Comparison of ENCODE assay signal across 18 mouse cellular contexts in genomic region chr7:126324791-126325190, GRCm38 (mm10). TPM values are rescaled to one million over a fixed set of nuclear protein-coding genes. Genes with fewer than 3 reads are reported as not detected.
DNase-seq lines count a peak whose midpoint lies in the region; ATAC-seq and TF ChIP-seq lines count a peak whose summit lies in the region.
"Had no signal": no experiment of that assay in that cellular context is flagged by ENCODE, and none has a peak within 500 bp of the region (broad histone marks: within the 10 kb centered on the region; RNA-seq: fewer than 3 reads in every experiment).

No protein-coding gene starts in this region.

- WGBS in heart, embryonic 16.5 days, result 22% methylated on average over 3 of the region's 3 CpGs

- DNase-seq in embryo, embryonic 10 days (ENCODE audit: low spot score), result peak; percentile 36
- DNase-seq in embryo, embryonic 9.5 days (ENCODE audit: extremely low spot score), result no peak
- no peak for DNase-seq in heart, postnatal 4 days
- peak; percentile 8 for DNase-seq in retina, embryonic 14.5 days (ENCODE audit: low spot score)
- DNase-seq in retina, postnatal 1 day, result no peak
- no peak for DNase-seq in lung, postnatal 25 days (ENCODE audit: low spot score)
- DNase-seq: cerebellum, adult 9-11 months; kidney, adult 18-20 months; kidney, postnatal 10 days; left cerebral cortex, postnatal 4 days; lung, adult 2 months; right cerebral cortex, postnatal 4 days; thymus, adult 18-20 months had no signal

- peak overlapping the region; percentile 0; the same call in 1 of the 2 replicates for H3K27ac ChIP-seq in heart, embryonic 16.5 days (ENCODE audit: low read length)
- H3K27ac ChIP-seq: forebrain, embryonic 15.5 days; hindbrain, embryonic 15.5 days; layer of hippocampus, adult 2 months had no signal

- ATAC-seq in heart, embryonic 16.5 days (replicated peaks; ENCODE audit: extremely low read depth, insufficient read depth, low FRiP score), result no peak; the same call in 1 of the 2 replicates
- ATAC-seq: forebrain, embryonic 15.5 days had no signal

- H3K9me3 ChIP-seq in heart, embryonic 16.5 days (replicated peaks; ENCODE audit: control insufficient read depth, low read length), result no peaks in the 10 kb centered on the region
- H3K9me3 ChIP-seq: forebrain, embryonic 15.5 days; hindbrain, embryonic 15.5 days had no signal

- no peaks in the 10 kb centered on the region for H3K4me1 ChIP-seq in heart, embryonic 16.5 days (ENCODE audit: control insufficient read depth, insufficient read depth, low read length)
- H3K4me1 ChIP-seq: forebrain, embryonic 15.5 days; hindbrain, embryonic 15.5 days had no signal

- no peak overlapping the region for H3K4me3 ChIP-seq in heart, embryonic 16.5 days (ENCODE audit: low read length)
- H3K4me3 ChIP-seq in myocyte, result no peak overlapping the region
- H3K4me3 ChIP-seq: forebrain, embryonic 15.5 days; hindbrain, embryonic 15.5 days; layer of hippocampus, adult 2 months had no signal

- H3K4me2 ChIP-seq in heart, embryonic 16.5 days (ENCODE audit: low read depth, low read length), result no peak overlapping the region
- no peak overlapping the region for H3K4me2 ChIP-seq in myocyte (ENCODE audit: low read depth)
- H3K4me2 ChIP-seq: forebrain, embryonic 15.5 days; hindbrain, embryonic 15.5 days had no signal

- no peaks in the 10 kb centered on the region for H3K79me2 ChIP-seq in myocyte (ENCODE audit: control insufficient read depth, insufficient read depth)

- peaks cover 10% of the 10 kb centered on the region for H3K27me3 ChIP-seq in heart, embryonic 16.5 days (ENCODE audit: control insufficient read depth, insufficient read depth, low read length)
- peaks cover 15% of the 10 kb centered on the region for H3K27me3 ChIP-seq in myocyte (ENCODE audit: control insufficient read depth, insufficient read depth, insufficient read length)
- H3K27me3 ChIP-seq: hindbrain, embryonic 15.5 days had no signal

- no peak for TF ChIP-seq POLR2A in myocyte (IDR thresholded peaks at IDR 0.05; ENCODE audit: insufficient read length, low read depth)

- H3K36me3 ChIP-seq in heart, embryonic 16.5 days (ENCODE audit: control insufficient read depth, insufficient read depth), result no peaks in the 10 kb centered on the region
- no peaks in the 10 kb centered on the region for H3K36me3 ChIP-seq in myocyte (ENCODE audit: control insufficient read depth, insufficient read depth)
- H3K36me3 ChIP-seq: forebrain, embryonic 15.5 days; hindbrain, embryonic 15.5 days had no signal

- no peak overlapping the region for H3ac ChIP-seq in myocyte (ENCODE audit: control insufficient read depth, insufficient read length)

- H3K9ac ChIP-seq in heart, embryonic 16.5 days (ENCODE audit: low read length), result no peak overlapping the region
- H3K9ac ChIP-seq: forebrain, embryonic 15.5 days; hindbrain, embryonic 15.5 days had no signal

TF ChIP-seq in myocyte, 11 proteins besides CTCF, POLR2A, EP300 and RAD21:
- TF ChIP-seq MYOG (IDR thresholded peaks at IDR 0.05; ENCODE audit: control insufficient read depth in 1 of 3, insufficient read depth in 1 of 3, insufficient read length in 2 of 3, low read depth in 2 of 3) (no peak), USF1 (IDR thresholded peaks at IDR 0.05; ENCODE audit: low read depth) (peak; percentile 7)

RNA-seq across cellular contexts. Expression of gene Lat, which starts 44.6 kb away (rescaled TPM):
- polyA plus RNA-seq in heart, embryonic 16.5 days (2015; fragmentation: Nextera tagmentation; extraction: Ambion mirVana), result 17.4 and 51.1 TPM in 2 replicates
- 1 to 10 TPM; 1.1 to 1.4 TPM for total RNA-seq in heart, postnatal 4 days (2021)
- 0.17 TPM for polyA plus RNA-seq in myocyte (2012; fragmentation: generic; extraction: Trizol)

RNA-seq across cellular contexts. Expression of gene Sbk1, which starts 52.4 kb away (rescaled TPM):
- 12.1 and 13.6 TPM in 2 replicates for polyA plus RNA-seq in heart, embryonic 16.5 days (2015; fragmentation: Nextera tagmentation; extraction: Ambion mirVana)
- total RNA-seq in heart, postnatal 4 days (2021), result 10 to 100 TPM; 40.4 to 46.3 TPM
- 16.1 TPM for polyA plus RNA-seq in myocyte (2012; fragmentation: generic; extraction: Trizol)

RNA-seq across cellular contexts. Expression of gene Spns1, which starts 52.5 kb away (rescaled TPM):
- 41.1 and 45.9 TPM in 2 replicates for polyA plus RNA-seq in heart, embryonic 16.5 days (2015; fragmentation: Nextera tagmentation; extraction: Ambion mirVana)
- total RNA-seq in heart, postnatal 4 days (2021), result 10 to 100 TPM; 36.8 to 37.3 TPM
- 76.5 TPM for polyA plus RNA-seq in myocyte (2012; fragmentation: generic; extraction: Trizol)

Comparison
In these comparisons a context has a peak if more than half of its experiments do, and no peak if none do; other contexts are left out.
1. DNase-seq: peak in embryo, embryonic 10 days (single experiment) and retina, embryonic 14.5 days (single experiment); none in embryo, embryonic 9.5 days (single experiment), heart, postnatal 4 days (single experiment), retina, postnatal 1 day (single experiment) and lung, postnatal 25 days (single experiment).
2. RNA of gene Lat, which starts 44.6 kb away (polyA plus RNA-seq): 17.4 to 51.1 TPM in heart, embryonic 16.5 days; 0.17 TPM in myocyte (single experiment); every median in the first group is over 10 times any median in the second.